Comparison of ENCODE assay signal across 19 mouse cellular contexts in the genomic region with DNA sequence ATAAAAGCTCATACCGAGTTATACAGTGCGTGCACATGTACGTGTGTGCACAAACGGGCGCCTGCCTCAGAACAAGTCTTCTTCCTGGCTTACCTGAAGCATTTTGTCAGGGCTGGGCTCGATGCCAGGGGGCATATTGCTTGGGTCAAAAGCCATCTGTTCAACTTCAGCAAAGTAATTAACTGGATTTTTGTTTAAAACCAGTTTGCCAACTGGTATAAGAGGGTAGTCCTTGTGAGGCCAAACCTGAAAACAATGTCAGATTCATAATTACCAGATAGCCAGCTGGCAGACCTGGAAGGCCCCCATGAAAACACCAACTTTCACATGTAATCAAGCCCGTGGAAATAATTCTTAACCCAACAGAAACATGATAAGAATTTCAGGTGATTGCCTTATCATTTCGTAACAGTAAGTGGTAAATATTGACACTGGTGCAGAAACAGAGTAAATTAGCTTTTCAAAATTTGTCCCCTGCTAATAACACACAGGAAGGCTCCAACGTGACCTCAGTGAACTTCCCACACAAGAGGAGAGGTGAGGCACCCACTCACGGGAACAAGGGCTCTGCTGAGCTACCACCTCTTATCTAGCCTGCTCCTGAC. TPM values are rescaled to one million over a fixed set of nuclear protein-coding genes. Genes with fewer than 3 reads are reported as not detected.
DNase-seq lines count a peak whose midpoint lies in the region; ATAC-seq and TF ChIP-seq lines count a peak whose summit lies in the region.
"Had no signal": no experiment of that assay in that cellular context is flagged by ENCODE, and none has a peak within 500 bp of the region (broad histone marks: within the 10 kb centered on the region; RNA-seq: fewer than 3 reads in every experiment).

No protein-coding gene starts in this region.

- H3K36me3 ChIP-seq in hindbrain, postnatal 0 days (ENCODE audit: insufficient read depth, low read length): peaks cover 47% of the 10 kb centered on the region
- H3K36me3 ChIP-seq in hindbrain, embryonic 10.5 days: peaks cover 86% of the 10 kb centered on the region
- peaks cover 72% of the 10 kb centered on the region for H3K36me3 ChIP-seq in heart, embryonic 12.5 days

- DNase-seq in hindbrain, postnatal 0 days (ENCODE audit: low spot score): peak; percentile 22
- no peak for DNase-seq in hindbrain, embryonic 10.5 days (ENCODE audit: low spot score)
- peak; percentile 70 for DNase-seq in cerebellum, adult 11-12 months
- DNase-seq in kidney, adult 9 months: peak; percentile 81
- DNase-seq in lung, postnatal 14 days: peak; percentile 57
- no peak for DNase-seq in embryo, embryonic 10.5 days (ENCODE audit: low spot score)
- DNase-seq in gastrocnemius, adult 8-10 months (ENCODE audit: low spot score in 2 of 2): no peak
- DNase-seq: adrenal gland, adult 2 months; gastrocnemius, postnatal 14 days; right cerebral cortex, postnatal 14 days had no signal

- H3K4me1 ChIP-seq in hindbrain, postnatal 0 days (ENCODE audit: insufficient read depth, low read length): no peaks in the 10 kb centered on the region
- H3K4me1 ChIP-seq in hindbrain, embryonic 10.5 days (replicated peaks): no peaks in the 10 kb centered on the region
- H3K4me1 ChIP-seq in heart, embryonic 12.5 days (replicated peaks): no peaks in the 10 kb centered on the region
- H3K4me1 ChIP-seq: neural tube, embryonic 12.5 days had no signal

- 79% methylated on average over 10 of the region's 10 CpGs for WGBS in hindbrain, postnatal 0 days
- 92% methylated on average over 10 of the region's 10 CpGs for WGBS in hindbrain, embryonic 10.5 days
- 86% methylated on average over 10 of the region's 10 CpGs for WGBS in heart, embryonic 12.5 days

- no peak overlapping the region for H3K9ac ChIP-seq in hindbrain, postnatal 0 days (replicated peaks; ENCODE audit: low read length)
- H3K9ac ChIP-seq in heart, embryonic 12.5 days: no peak overlapping the region
- H3K9ac ChIP-seq: neural tube, embryonic 12.5 days had no signal

- H3K27ac ChIP-seq in hindbrain, postnatal 0 days: no peak overlapping the region
- no peak overlapping the region for H3K27ac ChIP-seq in hindbrain, embryonic 10.5 days
- H3K27ac ChIP-seq in heart, embryonic 12.5 days (ENCODE audit: poor library complexity, severe bottlenecking): no peak overlapping the region
- H3K27ac ChIP-seq: kidney, postnatal 0 days; limb, embryonic 10.5 days; neural tube, embryonic 12.5 days had no signal

- no peak for ATAC-seq in hindbrain, postnatal 0 days
- no peak for ATAC-seq in heart, embryonic 12.5 days (ENCODE audit: insufficient number of reproducible peaks, low FRiP score)

- H3K9me3 ChIP-seq in hindbrain, postnatal 0 days (ENCODE audit: low read length): no peaks in the 10 kb centered on the region
- H3K9me3 ChIP-seq in hindbrain, embryonic 10.5 days: no peaks in the 10 kb centered on the region
- H3K9me3 ChIP-seq in heart, embryonic 12.5 days (replicated peaks): no peaks in the 10 kb centered on the region
- H3K9me3 ChIP-seq: limb, embryonic 10.5 days; neural tube, embryonic 12.5 days had no signal

- no peaks in the 10 kb centered on the region for H3K27me3 ChIP-seq in hindbrain, postnatal 0 days (ENCODE audit: insufficient read depth, low read length)
- no peaks in the 10 kb centered on the region for H3K27me3 ChIP-seq in hindbrain, embryonic 10.5 days (ENCODE audit: insufficient read depth, poor library complexity, severe bottlenecking)
- no peaks in the 10 kb centered on the region for H3K27me3 ChIP-seq in heart, embryonic 12.5 days (replicated peaks)
- H3K27me3 ChIP-seq: neural tube, embryonic 12.5 days had no signal

- TF ChIP-seq CTCF in hindbrain, postnatal 0 days (IDR thresholded peaks at IDR 0.05; ENCODE audit: low read depth): no peak

- H3K4me2 ChIP-seq in hindbrain, postnatal 0 days (ENCODE audit: low read depth, low read length): no peak overlapping the region
- no peak overlapping the region for H3K4me2 ChIP-seq in heart, embryonic 12.5 days
- H3K4me2 ChIP-seq: midbrain, embryonic 11.5 days; neural tube, embryonic 12.5 days had no signal

- no peak overlapping the region for H3K4me3 ChIP-seq in hindbrain, postnatal 0 days (ENCODE audit: low read length)
- no peak overlapping the region for H3K4me3 ChIP-seq in hindbrain, embryonic 10.5 days
- no peak overlapping the region for H3K4me3 ChIP-seq in heart, embryonic 12.5 days
- H3K4me3 ChIP-seq: erythroblast, embryonic 14.5 days; limb, embryonic 10.5 days; neural tube, embryonic 12.5 days had no signal

RNA-seq across cellular contexts. Expression of a gene that starts 17.9 kb away (rescaled TPM):
- total RNA-seq in hindbrain, postnatal 0 days (2014; rRNA removed): 112 and 116 TPM in 2 replicates
- 58.5 and 71.4 TPM in 2 replicates for polyA plus RNA-seq in hindbrain, postnatal 0 days (2015; fragmentation: Nextera tagmentation; extraction: Ambion mirVana)
- 94.9 and 101 TPM in 2 replicates for polyA plus RNA-seq in hindbrain, embryonic 10.5 days (2016; fragmentation: Nextera tagmentation; extraction: Ambion mirVana)
- polyA plus RNA-seq in heart, embryonic 12.5 days (2016; fragmentation: Nextera tagmentation; extraction: Ambion mirVana): 87.3 and 89.1 TPM in 2 replicates
- total RNA-seq in gastrocnemius, adult 8-10 months (2022): 100 to 1,000 TPM in 2 of 4 experiments, 10 to 100 TPM in 2; 85.9 to 103 (median 95.5) TPM

RNA-seq across cellular contexts. Expression of a gene that starts 55.6 kb away (rescaled TPM):
- total RNA-seq in hindbrain, postnatal 0 days (2014; rRNA removed): 0.07 TPM in 1 of 2 replicates, not detected in the other
- not detected in 2 replicates for polyA plus RNA-seq in hindbrain, postnatal 0 days (2015; fragmentation: Nextera tagmentation; extraction: Ambion mirVana)
- polyA plus RNA-seq in hindbrain, embryonic 10.5 days (2016; fragmentation: Nextera tagmentation; extraction: Ambion mirVana): 0.07 TPM in 1 of 2 replicates, not detected in the other
- not detected in 2 replicates for polyA plus RNA-seq in heart, embryonic 12.5 days (2016; fragmentation: Nextera tagmentation; extraction: Ambion mirVana)
- total RNA-seq in gastrocnemius, adult 8-10 months (2022): under 1 TPM in 2 of 4 experiments, not detected in 2; 0.17 to 0.63 TPM
- total RNA-seq: adrenal gland, adult 2 months; common myeloid progenitor, adult 5-6 weeks; gastrocnemius, postnatal 14 days; MEL had no signal
- polyA plus RNA-seq: adrenal gland, adult 2 months; erythroblast, embryonic 14.5 days; heart, postnatal 0 days; midbrain, embryonic 11.5 days; neural tube, embryonic 12.5 days had no signal

Comparison
In these comparisons a context has a peak if more than half of its experiments do, and no peak if none do; other contexts are left out.
1. DNase-seq: peak in hindbrain, postnatal 0 days (single experiment), cerebellum, adult 11-12 months (single experiment), kidney, adult 9 months (single experiment) and lung, postnatal 14 days (single experiment); none in hindbrain, embryonic 10.5 days (single experiment), embryo, embryonic 10.5 days (single experiment) and gastrocnemius, adult 8-10 months (0 of 2).